Mouse (Mus musculus) liver, postnatal 0 days (tissue): ENCODE data around the gene Xrcc4. TPM values are rescaled to one million over a fixed set of nuclear protein-coding genes. Genes with fewer than 3 reads are reported as not detected.

Source experiments
- ATAC-seq: fragments of 200-750 bp; cut with Nextera tagmentation; 2 replicates; pipeline ENCODE4 v1.8.0; 2017; ENCODE audit warnings: mild to moderate bottlenecking, moderate library complexity
- DNase-seq: peaks from one replicate; pipeline ENCODE4 v3.0.0-alpha.2; 2016
- H3K27ac ChIP-seq: fragments of 300-500 bp; sonication (generic); 2 replicates; pipeline ENCODE4 v1.5.1; 2014; ENCODE audit warnings: antibody characterized with exemption, moderate library complexity, mild to moderate bottlenecking, low read depth
- H3K27me3 ChIP-seq: fragments of 300-500 bp; sonication (generic); 2 replicates; pipeline ENCODE4 v1.6.1; 2014; ENCODE audit warnings: low read length, control low read depth, mixed read lengths; ENCODE audit not compliant: insufficient read depth
- H3K36me3 ChIP-seq: fragments of 300-500 bp; sonication (generic); replicated peaks from 2 replicates; pipeline ENCODE4 v1.6.1; 2014; ENCODE audit warnings: mild to moderate bottlenecking, control low read depth, low read length, moderate library complexity, mixed read lengths; ENCODE audit not compliant: insufficient read depth
- H3K4me1 ChIP-seq: fragments of 300-500 bp; sonication (generic); 2 replicates; pipeline ENCODE4 v1.6.1; 2014; ENCODE audit warnings: antibody characterized with exemption, mild to moderate bottlenecking, control low read depth; ENCODE audit not compliant: insufficient read depth
- H3K4me2 ChIP-seq: fragments of 300-500 bp; sonication (generic); 2 replicates; pipeline ENCODE4 v1.6.1; 2014; ENCODE audit warnings: low read depth, mild to moderate bottlenecking, low read length, moderate library complexity, mixed read lengths
- H3K4me3 ChIP-seq: fragments of 300-500 bp; sonication (generic); 2 replicates; pipeline ENCODE4 v1.5.1; 2014; ENCODE audit warnings: low read depth, low read length
- H3K9ac ChIP-seq: fragments of 300-500 bp; sonication (generic); replicated peaks from 2 replicates; pipeline ENCODE4 v1.6.1; 2014; ENCODE audit warnings: mild to moderate bottlenecking, moderate library complexity
- H3K9me3 ChIP-seq: fragments of 300-500 bp; sonication (generic); 2 replicates; pipeline ENCODE4 v1.6.1; 2016; ENCODE audit warnings: mild to moderate bottlenecking, control low read depth, low read length, mixed read lengths
- CTCF ChIP-seq: sonication (generic); IDR thresholded peaks from 2 replicates; pipeline ENCODE4 v1.5.1; 2016; ENCODE audit warnings: antibody characterized with exemption, low read depth
- EP300 ChIP-seq: IDR thresholded peaks from 2 replicates; pipeline ENCODE4 v1.6.1; 2016; ENCODE audit warnings: antibody characterized with exemption, low read depth, mild to moderate bottlenecking
- WGBS: fragments of 180-500 bp; shearing (Covaris S2); extraction: QIAGEN DNeasy Blood & Tissue Kit; methylation state at CpG from one replicate; pipeline ENCODE4 v1.1.7; 2014; ENCODE audit not compliant: insufficient replicate concordance; 5-methylcytosine and 5-hydroxymethylcytosine counted together
- polyA plus RNA-seq: library from polyadenylated mRNA; unstranded; fragments of >200 nt; fragmentation: Nextera tagmentation; extraction: Ambion mirVana; gene quantifications from 2 replicates; pipeline ENCODE4 v1.2.1, GENCODE M21; 2015

Gene Xrcc4
- polyA plus RNA-seq, 1 experiment from 2014 or later: 8.3 TPM

GRCm38 (mm10) chr13:89735111-89735510, 354.3 kb downstream of the Xrcc4 start:
- Histone ChIP-seq H3K27me3 (no peaks in the 10 kb centered on the region), H3K27ac (no peak overlapping the region), H3K36me3 (no peaks in the 10 kb centered on the region), H3K9me3 (no peaks in the 10 kb centered on the region), H3K4me2 (no peak overlapping the region), H3K4me1 (0 out of 2 replicates have a peak, but pooled peaks cover 4% of the 10 kb centered on the region), H3K9ac (no peak overlapping the region), H3K4me3 (no peak overlapping the region)
- DNase-seq (no peak), ATAC-seq (no peak)
- TF ChIP-seq CTCF (no peak), EP300 (no peak)
- WGBS: 54% methylated on average over 5 of the region's 5 CpGs

GRCm38 (mm10) chr13:89726492-89726891, 362.9 kb downstream of the Xrcc4 start:
- H3K36me3 ChIP-seq: no peaks in the 10 kb centered on the region
- no peak overlapping the region for H3K9ac ChIP-seq
- H3K27ac ChIP-seq: no peak overlapping the region
- no peak for DNase-seq
- no peaks in the 10 kb centered on the region for H3K27me3 ChIP-seq
- TF ChIP-seq CTCF: no peak
- TF ChIP-seq EP300: no peak
- H3K4me3 ChIP-seq: no peak overlapping the region
- no peak overlapping the region for H3K4me2 ChIP-seq
- H3K9me3 ChIP-seq: no peaks in the 10 kb centered on the region
- H3K4me1 ChIP-seq: no peaks in the 10 kb centered on the region
- WGBS: 66% methylated on average over 2 of the region's 2 CpGs
- ATAC-seq: no peak

Other genes starting within 250 kb of the Xrcc4 start
- 29.3 and 29.5 TPM in 2 replicates for gene Tmem167, start 485 bp downstream of the Xrcc4 start, polyA plus RNA-seq